In genomic region chr10:121587371-121587840, GRCm38 (mm10) we compare ENCODE assay signal across 8 mouse cellular contexts. TPM values are rescaled to one million over a fixed set of nuclear protein-coding genes. Genes with fewer than 3 reads are reported as not detected.
DNase-seq lines count a peak whose midpoint lies in the region; ATAC-seq lines count a peak whose summit lies in the region.

No protein-coding gene starts in this region.

- no peak for DNase-seq in kidney, postnatal 10 days
- DNase-seq in embryonic facial prominence, embryonic 10.5 days (ENCODE audit: low spot score): no peak
- no peak for DNase-seq in intestine, embryonic 14.5 days (ENCODE audit: low spot score)
- peak; percentile 18 to 49 for DNase-seq in natural killer cell, adult 2 months (ENCODE audit: low spot score in 2 of 2)
- DNase-seq in cerebellum, postnatal 36 days: no peak
- DNase-seq in kidney, postnatal 36 days: no peak
- DNase-seq in layer of hippocampus, adult 9-10 months (ENCODE audit: low spot score): no peak

- peak overlapping the region; percentile 88 for H3K9ac ChIP-seq in kidney, embryonic 16.5 days (replicated peaks; ENCODE audit: low read length)
- peak overlapping the region; percentile 94 for H3K9ac ChIP-seq in intestine, embryonic 14.5 days (ENCODE audit: low read length)

- peaks cover 12% of the 10 kb centered on the region for H3K4me1 ChIP-seq in kidney, embryonic 16.5 days (ENCODE audit: insufficient read depth, low read length)
- peaks cover 13% of the 10 kb centered on the region for H3K4me1 ChIP-seq in embryonic facial prominence, embryonic 10.5 days
- H3K4me1 ChIP-seq in intestine, embryonic 14.5 days (replicated peaks; ENCODE audit: control insufficient read depth, insufficient read depth, low read length): peaks cover 8% of the 10 kb centered on the region; the same call in 1 of the 2 replicates

- peak overlapping the region; percentile 69 for H3K4me2 ChIP-seq in kidney, embryonic 16.5 days (replicated peaks; ENCODE audit: low read depth, low read length)
- H3K4me2 ChIP-seq in intestine, embryonic 14.5 days (ENCODE audit: low read length): peak overlapping the region; percentile 68

- WGBS in kidney, embryonic 16.5 days: 54% methylated on average over 6 of the region's 6 CpGs
- WGBS in embryonic facial prominence, embryonic 10.5 days: 69% methylated on average over 6 of the region's 6 CpGs
- 64% methylated on average over 6 of the region's 6 CpGs for WGBS in intestine, embryonic 14.5 days

- no peaks in the 10 kb centered on the region for H3K27me3 ChIP-seq in kidney, embryonic 16.5 days (ENCODE audit: insufficient read depth, low read length)
- H3K27me3 ChIP-seq in embryonic facial prominence, embryonic 10.5 days (replicated peaks; ENCODE audit: low read depth, poor library complexity, severe bottlenecking): no peaks in the 10 kb centered on the region
- no peaks in the 10 kb centered on the region for H3K27me3 ChIP-seq in intestine, embryonic 14.5 days (replicated peaks; ENCODE audit: control insufficient read depth, insufficient read depth, low read length)

- peak overlapping the region; percentile 87 for H3K4me3 ChIP-seq in kidney, embryonic 16.5 days (ENCODE audit: low read length)
- peak overlapping the region; percentile 92 for H3K4me3 ChIP-seq in embryonic facial prominence, embryonic 10.5 days
- peak overlapping the region; percentile 79 for H3K4me3 ChIP-seq in intestine, embryonic 14.5 days (ENCODE audit: low read depth, low read length)

- no peak for ATAC-seq in kidney, embryonic 16.5 days (ENCODE audit: low FRiP score, low TSS enrichment)
- ATAC-seq in intestine, embryonic 14.5 days (replicated peaks; ENCODE audit: low FRiP score, low TSS enrichment, low read depth): no peak

- H3K9me3 ChIP-seq in kidney, embryonic 16.5 days (ENCODE audit: low read length): no peaks in the 10 kb centered on the region
- H3K9me3 ChIP-seq in embryonic facial prominence, embryonic 10.5 days: no peaks in the 10 kb centered on the region
- H3K9me3 ChIP-seq in intestine, embryonic 14.5 days (ENCODE audit: control insufficient read depth, low read length): no peaks in the 10 kb centered on the region

- H3K27ac ChIP-seq in kidney, embryonic 16.5 days (ENCODE audit: low read length): peak overlapping the region; percentile 88; the same call in 1 of the 2 replicates
- no peak overlapping the region for H3K27ac ChIP-seq in embryonic facial prominence, embryonic 10.5 days (replicated peaks)
- H3K27ac ChIP-seq in intestine, embryonic 14.5 days (ENCODE audit: low read depth): peak overlapping the region; percentile 72; the same call in 1 of the 2 replicates

- H3K36me3 ChIP-seq in kidney, embryonic 16.5 days (ENCODE audit: insufficient read depth, low read length): peaks cover 28% of the 10 kb centered on the region
- peaks cover 61% of the 10 kb centered on the region for H3K36me3 ChIP-seq in embryonic facial prominence, embryonic 10.5 days (replicated peaks)
- H3K36me3 ChIP-seq in intestine, embryonic 14.5 days (ENCODE audit: control insufficient read depth, insufficient read depth, low read length): peaks cover 47% of the 10 kb centered on the region

RNA-seq across cellular contexts. Expression of gene Tbk1, which starts 0.8 kb away (rescaled TPM):
- polyA plus RNA-seq in kidney, embryonic 16.5 days (2015; fragmentation: Nextera tagmentation; extraction: Ambion mirVana): 34.2 TPM in 2 replicates
- 29.8 and 30.1 TPM in 2 replicates for polyA plus RNA-seq in embryonic facial prominence, embryonic 10.5 days (2016; fragmentation: Nextera tagmentation; extraction: Ambion mirVana)
- 34.8 and 40.3 TPM in 2 replicates for polyA plus RNA-seq in intestine, embryonic 14.5 days (2014; fragmentation: Nextera tagmentation; extraction: Ambion mirVana)

RNA-seq across cellular contexts. Expression of gene Xpot, which starts 38.7 kb away (rescaled TPM):
- polyA plus RNA-seq in kidney, embryonic 16.5 days (2015; fragmentation: Nextera tagmentation; extraction: Ambion mirVana): 48.3 and 55.9 TPM in 2 replicates
- 58.3 and 59.8 TPM in 2 replicates for polyA plus RNA-seq in embryonic facial prominence, embryonic 10.5 days (2016; fragmentation: Nextera tagmentation; extraction: Ambion mirVana)
- polyA plus RNA-seq in intestine, embryonic 14.5 days (2014; fragmentation: Nextera tagmentation; extraction: Ambion mirVana): 48.1 and 59.2 TPM in 2 replicates

RNA-seq across cellular contexts. Expression of gene D930020B18Rik, which starts 54.0 kb away (rescaled TPM):
- polyA plus RNA-seq in kidney, embryonic 16.5 days (2015; fragmentation: Nextera tagmentation; extraction: Ambion mirVana): 0.27 and 0.30 TPM in 2 replicates
- 0.23 and 0.67 TPM in 2 replicates for polyA plus RNA-seq in embryonic facial prominence, embryonic 10.5 days (2016; fragmentation: Nextera tagmentation; extraction: Ambion mirVana)
- polyA plus RNA-seq in intestine, embryonic 14.5 days (2014; fragmentation: Nextera tagmentation; extraction: Ambion mirVana): 0.27 and 0.68 TPM in 2 replicates

Comparison
In these comparisons a context has a peak if more than half of its experiments do, and no peak if none do; other contexts are left out.
1. DNase-seq: peak in natural killer cell, adult 2 months (2 of 2); none in kidney, postnatal 10 days (single experiment), embryonic facial prominence, embryonic 10.5 days (single experiment), intestine, embryonic 14.5 days (single experiment), cerebellum, postnatal 36 days (0 of 2), kidney, postnatal 36 days (0 of 2) and layer of hippocampus, adult 9-10 months (single experiment).
2. Peak in every context shown above with its lines, with median percentiles within 50 percentile points of each other: H3K4me3 ChIP-seq.